Mouse (Mus musculus) skeletal muscle tissue, postnatal 0 days (tissue): ENCODE data around the gene Phex. TPM values are rescaled to one million over a fixed set of nuclear protein-coding genes. Genes with fewer than 3 reads are reported as not detected.

Experiments used
- microRNA-seq, 2 experiments: library from miRNA; unstranded; fragments of <30 nt; microRNA quantifications; one replicate each; pipeline ENCODE4; 2016
- polyA plus RNA-seq: library from polyadenylated mRNA; unstranded; fragments of >200 nt; fragmentation: Nextera tagmentation; extraction: Ambion mirVana; gene quantifications from 2 replicates; pipeline ENCODE4 v1.2.1, GENCODE M21; 2015

The Phex gene
- polyA plus RNA-seq, result 0.21 and 0.71 TPM in 2 replicates

DNA sequence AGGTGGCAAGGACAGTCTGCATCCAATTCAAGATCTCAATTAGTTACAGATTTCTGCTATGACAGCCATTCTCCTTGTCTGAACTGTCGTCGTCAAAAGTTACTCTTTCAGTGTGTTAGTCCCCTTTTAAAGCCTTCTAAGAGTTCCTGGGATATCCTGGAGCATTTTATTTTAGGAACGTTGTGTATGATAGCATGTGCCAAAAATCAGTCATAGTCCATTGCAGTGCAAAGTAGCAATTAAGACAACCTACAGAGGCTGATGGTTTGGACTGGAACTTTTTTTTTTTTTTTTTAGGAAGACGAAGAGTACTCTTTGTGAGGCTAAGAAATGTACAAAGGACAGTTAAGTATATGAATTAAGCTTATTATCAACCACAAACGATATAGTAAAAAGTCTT, at the start of gene Phex:
Phex (minus strand) TSS at position 101 of the 400 bp plus-strand sequence.

Small RNA genes within 50 kb of the gene (microRNA-seq; reads per million reads assigned to microRNA genes)
- gene Gm23798, result 0 reads per million in 2 experiments

Other genes with a start within 250 kb of the Phex start
- gene Sms, start 77.0 kb upstream of the Phex start, polyA plus RNA-seq, result 125 and 152 TPM in 2 replicates
- gene Yy2, start 153.7 kb upstream of the Phex start, polyA plus RNA-seq, result 1.5 and 2.2 TPM in 2 replicates
- 9.3 and 10.5 TPM in 2 replicates for gene Mbtps2, start 183.4 kb upstream of the Phex start, polyA plus RNA-seq